Mouse (Mus musculus) gonadal fat pad, adult 2 months (tissue): ENCODE measurements around the gene Ick. TPM values are rescaled to one million over a fixed set of nuclear protein-coding genes. Genes with fewer than 3 reads are reported as not detected.

Source experiments
- DNase-seq: peaks from one replicate; pipeline ENCODE4 v3.0.0-alpha.2; 2012; ENCODE audit warnings: low read depth
- polyA plus RNA-seq: library from polyadenylated mRNA; depleted of rRNA; stranded (reverse); fragments of >200 nt; gene quantifications from 2 replicates; pipeline ENCODE4 v1.2.3, GENCODE M21; 2012; rRNA removed

The Ick gene
- polyA plus RNA-seq, 1 experiment = 17.3 TPM

GRCm38 (mm10) chr9:78190651-78191634, 82.0 kb downstream of the Ick start:
- DNase-seq = no peak

- no peak for DNase-seq
These were observed 82.7 kb downstream of the Ick start for GRCm38 (mm10) chr9:78191736-78192135.

GRCm38 (mm10) chr9:78193902-78194597, 85.1 kb downstream of the Ick start:
- no peak for DNase-seq

DNA sequence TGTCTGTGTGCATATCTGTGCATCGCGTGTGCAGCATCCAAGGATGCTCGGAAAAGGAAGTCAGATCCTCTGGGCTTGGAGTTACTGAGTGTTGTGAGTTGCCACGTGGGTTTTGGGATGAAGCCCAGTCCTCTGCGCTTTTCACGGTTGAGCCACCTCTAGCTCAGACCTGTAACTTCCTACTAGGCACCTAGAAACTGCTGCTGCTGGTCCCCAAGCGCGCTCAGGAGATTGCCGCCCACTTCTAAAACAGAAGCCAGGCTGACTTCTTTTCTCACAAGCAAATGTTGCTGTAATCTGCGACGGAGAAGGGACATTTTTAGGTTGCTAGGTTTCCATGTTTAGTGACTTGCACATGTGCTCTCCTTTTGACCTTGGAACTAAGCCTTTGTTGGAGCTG, 86.0 kb downstream of the Ick start:
- DNase-seq = no peak

GRCm38 (mm10) chr9:78197801-78198200, 88.8 kb downstream of the Ick start:
- no peak for DNase-seq

- DNase-seq = no peak
These were observed 95.2 kb downstream of the Ick start for GRCm38 (mm10) chr9:78204194-78204593.

GRCm38 (mm10) chr9:78208956-78209355, 100.0 kb downstream of the Ick start:
- DNase-seq = no peak

GRCm38 (mm10) chr9:78210079-78210478, 101.1 kb downstream of the Ick start:
- DNase-seq = no peak

- DNase-seq = no peak
These were observed 101.8 kb downstream of the Ick start for GRCm38 (mm10) chr9:78210821-78211220.

DNA sequence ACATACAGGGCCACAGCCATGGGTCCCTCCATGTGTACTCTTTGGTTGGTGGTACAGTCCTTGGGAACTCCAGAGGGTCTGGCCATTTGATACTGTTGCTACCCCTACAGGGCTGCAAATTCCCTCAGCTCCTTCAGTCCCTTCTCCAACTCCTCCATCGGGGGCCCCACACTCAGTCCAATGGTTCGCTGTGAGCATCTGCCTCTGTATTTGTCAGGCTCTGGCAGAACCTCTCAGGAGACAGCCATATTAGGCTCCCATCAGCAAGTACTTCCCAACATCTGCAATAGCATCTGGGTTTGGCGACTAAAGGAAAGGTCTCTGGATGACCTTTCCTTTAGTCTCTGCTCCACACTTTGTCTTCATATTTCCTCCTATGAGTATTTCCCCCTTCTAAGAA, 102.5 kb downstream of the Ick start:
- no peak for DNase-seq

GRCm38 (mm10) chr9:78212341-78213049, 103.5 kb downstream of the Ick start:
- DNase-seq = no peak

- no peak for DNase-seq
These were observed 108.1 kb downstream of the Ick start for GRCm38 (mm10) chr9:78217074-78217473.

Other genes with a start within 250 kb of the Ick start
- 55.0 and 78.0 TPM in 2 replicates for gene Elovl5, start 191.8 kb upstream of the Ick start, polyA plus RNA-seq
- not detected in 2 replicates for gene Gcm1, start 57.3 kb upstream of the Ick start, polyA plus RNA-seq
- gene Fbxo9, start 127 bp upstream of the Ick start, polyA plus RNA-seq = 76.2 and 92.5 TPM in 2 replicates
- gene Gsta4, start 73.6 kb downstream of the Ick start, polyA plus RNA-seq = 22.8 and 26.6 TPM in 2 replicates
- gene Gsta1, start 121.5 kb downstream of the Ick start, polyA plus RNA-seq = not detected in 2 replicates
- 0.34 TPM in 1 of 2 replicates, not detected in the other for gene Gm3776, start 147.9 kb downstream of the Ick start, polyA plus RNA-seq
- not detected in 2 replicates for gene Gm10639, start 180.7 kb downstream of the Ick start, polyA plus RNA-seq
- gene Omt2a, start 205.6 kb downstream of the Ick start, polyA plus RNA-seq = not detected in 2 replicates
- gene Omt2b, start 218.4 kb downstream of the Ick start, polyA plus RNA-seq = not detected in 2 replicates
- 1.9 and 2.5 TPM in 2 replicates for gene Gsta2, start 246.6 kb downstream of the Ick start, polyA plus RNA-seq